Mouse (Mus musculus) left cerebral cortex, postnatal 10 days (tissue): Measurements from ENCODE around the gene Ahdc1. TPM values are rescaled to one million over a fixed set of nuclear protein-coding genes. Genes with fewer than 3 reads are reported as not detected.

ENCODE experiments used
- DNase-seq, 2 experiments: peaks; one replicate each; pipeline ENCODE4 v3.0.0; 2021 to 2022; ENCODE audit warnings: low spot score in 2 of 2, mixed read lengths in 1 of 2; ENCODE audit errors: extremely low spot score in 1 of 2
- intact Hi-C: fragments of 180-260 bp; cut with DNase I; formaldehyde crosslinking; loops from one replicate; pipeline ENCODE4 v1.15.1; 2025
- total RNA-seq, 2 experiments: library from RNA; stranded (reverse); gene quantifications; 2 replicates each; pipeline ENCODE4 v1.2.3; 2021

The Ahdc1 gene
- total RNA-seq, 2 experiments from 2014 or later: 70.0 to 71.1 TPM

DNA sequence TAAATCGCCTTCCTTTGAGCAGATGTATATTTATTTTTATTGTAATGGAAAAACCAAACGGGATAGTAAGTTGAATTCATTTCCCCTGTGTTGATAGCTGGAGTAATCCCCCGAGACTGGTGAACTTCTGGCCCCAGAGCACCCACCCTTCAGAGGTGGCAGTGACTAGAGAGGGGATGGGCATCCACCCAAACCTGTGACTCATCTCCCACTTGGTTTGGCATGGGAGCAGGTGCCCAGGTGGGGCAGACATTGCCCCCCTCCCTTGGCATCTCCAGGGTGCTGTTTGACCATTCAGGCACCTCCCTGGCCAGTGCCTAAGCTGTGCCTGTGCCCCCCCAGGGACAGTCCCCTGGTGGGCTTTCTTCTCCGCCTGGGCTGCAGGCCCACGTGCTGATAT lies 3.0 kb downstream of the Ahdc1 start:
- peak in 1 of 2 experiments; percentile 52 for DNase-seq
- intact Hi-C loops: loop anchor here (5.0 kb wide), 1 partner anchor 198 kb away; the partner anchor contains the start of genes Cd164l2 and Gpr3

DNA sequence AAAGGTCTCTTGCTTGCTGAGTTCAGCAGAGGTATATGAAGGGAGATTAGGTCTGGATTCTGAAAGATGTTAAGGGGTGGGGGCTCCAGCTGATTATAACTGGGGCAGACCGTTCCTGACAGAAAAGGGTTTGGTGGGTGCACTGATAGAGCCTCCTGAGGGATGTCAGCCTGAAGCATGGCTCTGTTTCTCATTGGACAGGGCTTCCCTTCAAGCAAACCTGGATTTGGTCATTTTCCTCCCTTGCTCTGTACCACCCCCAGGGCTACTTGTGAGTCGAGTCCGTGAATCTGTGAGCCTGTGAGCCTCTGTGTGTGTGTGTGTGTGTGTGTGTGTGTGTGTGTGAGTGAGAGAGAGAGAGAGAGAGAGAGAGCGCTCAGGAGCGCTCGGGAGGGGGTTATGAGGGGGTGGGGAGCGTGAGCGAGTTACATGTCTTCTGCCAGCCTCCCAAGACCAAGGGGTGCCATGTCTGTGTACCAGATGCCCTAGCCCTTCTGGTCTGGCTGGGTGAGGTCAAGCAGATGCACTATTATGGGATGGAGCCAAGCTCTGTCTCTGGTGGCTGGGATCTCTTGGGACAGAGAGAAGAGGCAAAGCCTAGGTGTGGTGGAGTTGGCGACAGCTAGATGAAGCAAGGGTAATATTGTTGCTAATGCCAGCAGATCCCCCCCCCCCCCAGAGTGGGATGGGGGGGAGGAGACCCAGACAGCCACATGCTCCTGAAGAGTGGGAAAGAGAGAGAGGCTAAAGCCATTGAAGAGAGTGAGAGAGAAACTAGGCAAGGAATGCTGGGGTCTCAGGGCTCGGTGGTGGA lies 4.0 kb downstream of the Ahdc1 start:
- intact Hi-C loops: loop anchor here (5.0 kb wide), 1 partner anchor 197 kb away; the partner anchor contains the start of genes Cd164l2 and Gpr3
- no peak for DNase-seq

DNA sequence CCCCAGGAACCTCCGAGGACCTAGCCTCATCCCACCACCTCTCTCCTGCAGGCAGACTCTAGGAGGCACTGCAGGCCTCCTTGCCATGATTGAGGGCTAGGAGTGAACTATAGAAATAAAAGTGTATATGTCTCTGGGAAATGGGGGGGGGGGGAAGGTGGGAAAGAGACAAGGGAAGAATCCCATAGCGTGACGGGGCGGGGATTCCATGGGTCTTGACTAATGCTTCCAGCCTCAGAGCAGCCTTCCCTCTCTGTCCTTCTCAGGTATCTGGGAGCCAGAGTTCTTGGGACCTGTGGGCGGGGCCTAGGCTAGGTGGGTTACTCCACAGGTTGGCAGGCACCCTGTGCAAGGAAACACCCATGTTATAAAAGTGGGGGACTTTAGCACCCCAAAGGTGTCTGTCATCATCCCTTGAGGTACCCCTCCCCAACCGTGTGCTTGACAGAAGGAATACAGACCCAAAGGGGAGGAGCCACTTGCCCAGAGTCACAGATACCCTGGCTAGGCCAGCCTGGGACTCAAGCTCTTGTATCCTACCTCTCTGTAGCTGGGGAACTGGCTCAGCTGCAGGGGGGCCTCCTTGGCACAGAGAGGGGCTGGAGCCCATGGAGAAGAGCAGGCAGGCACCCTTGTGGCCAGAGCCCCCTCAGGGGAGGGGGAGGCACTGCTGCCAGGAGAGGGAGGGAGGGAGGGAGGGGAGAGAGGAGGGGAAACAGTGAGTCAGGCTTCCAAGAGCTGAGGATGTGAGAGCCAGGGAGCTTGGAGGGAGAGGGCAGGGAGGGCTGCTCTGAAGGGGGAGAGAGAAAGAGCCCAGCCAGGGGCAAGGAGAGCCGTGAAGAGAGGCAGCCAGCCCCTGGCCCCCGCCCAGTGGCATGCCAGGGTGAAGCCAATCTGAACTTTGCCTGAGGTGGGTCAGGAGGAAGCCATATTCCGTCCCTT lies 4.9 kb downstream of the Ahdc1 start:
- intact Hi-C loops: loop anchor here (2.0 kb wide), 1 partner anchor 35 kb away; no protein-coding TSS in a partner anchor
- no peak for DNase-seq

DNA sequence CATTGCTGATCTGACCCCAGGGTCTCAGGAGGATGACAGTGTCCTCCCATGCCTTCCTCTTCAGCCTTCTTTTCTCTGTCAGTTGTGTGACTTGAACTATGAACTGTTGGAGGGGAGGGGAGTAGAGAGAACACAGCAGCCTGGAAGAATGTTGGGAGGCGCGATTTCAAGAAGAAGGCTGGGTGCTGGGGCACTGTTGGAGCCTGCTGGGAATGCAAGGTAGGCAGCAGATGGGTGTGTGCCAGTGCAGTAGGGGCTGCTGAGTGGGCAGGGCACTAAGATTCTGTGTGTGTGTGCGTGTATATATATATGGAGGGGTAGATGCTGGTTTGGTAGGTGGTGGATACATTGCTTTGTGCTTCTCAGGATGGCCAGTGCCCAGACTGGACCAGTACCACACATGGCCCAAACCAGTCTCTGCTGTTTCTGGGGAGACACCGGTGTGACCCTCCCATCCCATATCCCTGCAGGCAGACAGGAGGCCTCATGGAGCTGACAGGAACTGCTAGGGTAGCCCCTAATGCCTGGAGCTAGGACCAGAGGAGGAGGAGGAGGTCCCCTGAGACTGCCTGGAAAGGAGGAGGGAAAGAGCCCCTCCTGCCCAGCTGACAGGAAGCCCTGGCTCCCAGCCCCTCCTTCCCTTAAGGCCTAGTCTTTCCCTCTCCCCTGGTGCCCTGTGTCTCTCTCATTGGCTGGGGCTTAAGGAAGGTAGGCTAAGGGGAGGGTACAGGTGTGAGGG lies 5.8 kb downstream of the Ahdc1 start:
- intact Hi-C loops: loop anchor here (2.0 kb wide), 1 partner anchor 34 kb away; no protein-coding TSS in a partner anchor
- DNase-seq: peak in 1 of 2 experiments; percentile 75

DNA sequence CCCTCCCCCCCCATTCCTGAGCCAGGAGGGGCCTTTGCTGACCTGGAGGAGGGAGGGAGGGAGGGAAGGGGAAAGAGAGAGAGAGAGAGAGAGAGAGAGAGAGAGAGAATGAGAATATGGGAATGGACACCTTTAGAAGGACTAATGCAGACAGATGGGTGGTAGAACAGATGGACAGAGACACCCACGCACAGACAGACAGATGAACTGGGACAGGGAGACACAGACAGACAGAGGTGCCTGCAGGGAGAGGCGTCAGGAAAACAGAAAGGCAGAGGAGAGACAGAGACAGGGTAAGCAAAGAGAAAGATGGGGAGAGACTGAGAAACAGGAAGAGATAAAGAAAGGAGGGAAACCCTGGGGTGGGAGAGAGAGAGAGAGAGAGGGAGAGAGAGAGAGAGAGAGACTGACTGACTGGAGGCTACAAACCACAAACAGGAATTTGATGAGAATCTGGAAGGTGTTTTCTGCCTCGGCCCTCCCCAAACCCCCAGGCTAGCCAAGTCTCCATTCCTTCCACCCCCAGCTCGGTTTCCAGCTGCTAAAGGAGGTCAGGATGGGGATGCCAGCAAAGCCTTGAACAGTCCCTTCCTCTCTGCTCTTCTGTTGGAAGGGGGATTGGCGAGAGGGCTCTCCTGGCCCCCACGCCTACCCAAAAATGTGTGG lies 6.7 kb downstream of the Ahdc1 start:
- no peak for DNase-seq
- intact Hi-C loops: loop anchor here (2.0 kb wide), 1 partner anchor 33 kb away; no protein-coding TSS in a partner anchor

DNA sequence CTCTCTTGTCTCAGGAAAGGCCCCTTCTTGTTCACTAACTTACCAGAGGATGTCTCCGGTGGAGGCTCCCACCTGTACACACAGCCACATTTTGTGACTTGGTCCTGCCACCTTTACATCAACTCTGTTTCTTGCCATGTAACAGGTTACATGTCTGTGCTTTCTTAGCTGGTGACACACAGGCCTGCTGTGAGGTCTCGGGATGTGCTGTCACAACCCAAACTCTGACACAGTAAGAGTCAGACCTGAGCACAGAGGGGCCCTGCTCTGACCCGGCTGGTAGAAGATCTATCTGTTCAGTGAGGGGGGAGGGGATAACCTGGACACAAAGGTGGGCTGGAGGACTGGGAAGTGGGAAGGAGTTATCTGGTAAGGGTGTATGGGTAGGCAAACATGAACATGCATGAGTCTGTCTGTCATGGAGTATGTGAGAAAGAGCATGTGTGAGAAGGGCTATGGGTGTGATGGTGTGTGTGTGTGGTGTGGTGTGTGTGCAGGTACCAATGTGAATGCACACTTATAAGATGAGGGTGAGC lies 7.3 kb downstream of the Ahdc1 start:
- no peak for DNase-seq
- intact Hi-C loops: no loop called here

DNA sequence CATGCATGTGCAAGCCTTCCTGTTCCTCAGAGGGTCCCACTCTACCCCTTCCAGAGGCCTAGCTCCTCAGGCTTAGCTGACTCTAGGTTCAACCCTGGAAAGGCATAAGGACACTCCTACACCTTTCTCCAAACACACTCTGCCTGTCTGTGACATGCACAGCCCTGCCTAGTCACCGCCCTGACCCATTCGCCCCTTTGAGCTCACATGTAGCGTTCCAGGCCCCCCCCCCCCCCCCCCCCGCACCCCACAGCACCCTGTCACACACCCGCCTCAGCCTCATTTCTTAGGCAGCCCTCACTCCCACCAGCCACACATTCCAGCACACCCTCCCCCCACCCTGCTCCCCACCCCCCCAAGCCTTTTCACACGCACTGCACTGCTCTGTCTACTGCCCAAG lies 9.7 kb downstream of the Ahdc1 start:
- intact Hi-C loops: no loop called here
- no peak for DNase-seq

DNA sequence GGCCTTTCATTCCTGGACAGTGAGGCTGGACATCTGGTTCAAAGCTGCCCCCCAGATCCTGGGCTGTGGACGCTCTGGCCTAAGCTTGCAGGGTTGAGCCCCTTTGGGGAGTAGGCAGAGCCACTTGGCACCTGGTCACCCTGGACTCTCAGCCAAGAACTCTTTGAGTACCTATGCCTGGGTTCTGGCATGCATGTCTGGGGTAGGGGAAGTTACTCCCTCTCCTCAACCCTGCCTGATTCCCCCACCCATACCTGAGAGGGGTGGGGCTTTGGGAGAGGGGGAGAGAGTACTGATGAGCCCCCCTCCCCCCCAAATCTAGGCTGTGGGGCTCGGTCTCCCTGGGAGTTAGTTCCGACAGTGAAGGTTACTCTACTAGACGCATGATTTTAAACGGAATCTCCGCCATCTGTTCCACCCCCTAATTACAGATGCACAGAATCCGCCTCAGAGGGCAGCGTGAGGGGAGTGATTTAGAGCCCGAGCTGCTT lies 10.2 kb downstream of the Ahdc1 start:
- intact Hi-C loops: no loop called here
- no peak for DNase-seq

DNA sequence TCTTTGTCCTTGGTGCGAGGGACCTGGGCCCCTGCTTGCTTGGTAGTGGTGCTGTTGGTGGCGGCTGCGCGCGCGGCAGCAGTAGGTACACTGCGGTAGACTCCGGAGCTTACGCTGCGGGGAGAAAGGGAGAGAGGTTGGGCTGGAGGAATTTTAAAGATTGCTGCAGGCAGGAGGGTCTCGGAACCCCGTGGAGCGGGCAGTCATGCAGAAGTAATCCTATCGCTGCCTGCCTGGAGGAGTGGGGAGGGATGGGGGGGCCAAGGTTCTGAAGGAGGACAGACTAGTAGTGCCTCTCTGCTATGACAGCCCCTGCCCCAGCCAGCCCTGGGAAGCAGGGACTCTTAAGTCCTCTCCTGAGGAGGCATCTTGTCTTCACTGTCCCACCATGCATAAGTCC lies 11.2 kb downstream of the Ahdc1 start:
- DNase-seq: no peak
- intact Hi-C loops: no loop called here

DNA sequence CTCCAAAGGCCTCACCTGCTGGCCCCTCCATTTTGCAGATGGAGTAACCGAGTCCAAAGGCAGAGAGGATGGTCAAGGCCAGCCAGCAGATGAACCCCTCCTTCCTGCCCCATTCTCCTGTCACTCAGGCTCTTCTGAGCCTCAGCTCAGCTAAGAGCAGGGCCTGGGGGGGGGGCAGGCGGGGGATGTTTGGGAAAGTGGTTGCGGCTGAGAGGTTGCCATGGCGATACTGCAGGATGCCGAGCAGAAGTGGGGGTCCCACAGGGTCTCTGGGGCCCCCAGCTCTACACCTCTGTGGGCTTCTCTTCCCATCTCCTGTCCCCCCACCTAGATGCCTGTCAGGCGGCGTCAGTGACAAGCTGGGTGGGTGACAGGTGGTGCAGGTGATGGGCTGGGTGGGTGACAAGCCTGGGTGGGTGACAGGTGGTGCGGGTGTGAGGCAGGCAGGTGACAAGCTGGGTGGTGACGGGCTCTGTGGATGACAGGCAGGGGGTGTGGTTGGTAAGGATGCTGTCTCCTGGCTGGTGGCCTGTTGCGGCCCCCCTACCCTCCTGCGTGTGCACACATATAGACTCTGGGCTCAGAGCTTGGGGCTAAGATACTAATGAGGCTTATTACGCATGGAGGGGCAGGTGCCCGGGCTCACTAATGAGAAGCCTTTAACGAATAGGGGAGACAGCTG lies 12.0 kb downstream of the Ahdc1 start:
- intact Hi-C loops: no loop called here
- no peak for DNase-seq

DNA sequence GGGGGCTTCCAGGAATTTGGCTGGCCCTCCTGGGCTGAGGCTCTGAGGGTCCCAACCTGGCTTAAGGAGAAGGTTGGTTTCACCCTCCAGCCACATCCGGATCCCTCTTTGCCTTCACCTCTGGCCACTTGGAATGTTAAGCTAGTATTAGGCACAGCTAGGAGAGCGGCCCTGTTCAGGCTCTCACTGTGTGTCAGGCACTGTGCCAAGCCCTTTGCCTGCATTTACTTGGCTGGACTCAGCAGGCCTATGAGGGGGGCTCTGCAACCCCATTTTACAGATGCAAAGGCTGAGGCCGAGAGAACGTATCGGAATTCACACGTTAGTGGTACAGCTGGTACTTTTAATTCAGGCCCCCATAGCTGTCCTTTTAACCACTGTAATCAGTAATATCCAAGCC lies 12.6 kb downstream of the Ahdc1 start:
- DNase-seq: no peak
- intact Hi-C loops: no loop called here

DNA sequence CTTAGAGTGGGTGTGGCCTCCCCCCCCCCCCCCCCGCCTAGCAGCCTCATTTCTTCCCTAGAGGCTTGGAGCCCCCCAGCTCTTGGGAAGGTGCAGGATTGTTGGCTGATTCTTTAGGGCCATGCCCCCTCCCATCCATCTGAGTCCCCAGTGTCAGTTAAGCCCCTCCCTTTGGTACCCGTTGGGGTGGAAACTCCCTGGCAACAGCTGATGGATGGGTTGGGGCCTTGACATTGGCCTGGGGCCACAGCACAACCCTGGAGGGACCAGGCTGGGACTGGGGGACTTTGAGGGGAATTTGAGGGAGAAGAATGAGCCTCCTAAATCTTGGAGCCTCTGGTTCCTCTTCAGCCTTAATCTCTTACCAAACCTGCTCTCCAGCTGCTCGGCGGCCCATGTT lies 13.3 kb downstream of the Ahdc1 start:
- intact Hi-C loops: no loop called here
- no peak for DNase-seq

DNA sequence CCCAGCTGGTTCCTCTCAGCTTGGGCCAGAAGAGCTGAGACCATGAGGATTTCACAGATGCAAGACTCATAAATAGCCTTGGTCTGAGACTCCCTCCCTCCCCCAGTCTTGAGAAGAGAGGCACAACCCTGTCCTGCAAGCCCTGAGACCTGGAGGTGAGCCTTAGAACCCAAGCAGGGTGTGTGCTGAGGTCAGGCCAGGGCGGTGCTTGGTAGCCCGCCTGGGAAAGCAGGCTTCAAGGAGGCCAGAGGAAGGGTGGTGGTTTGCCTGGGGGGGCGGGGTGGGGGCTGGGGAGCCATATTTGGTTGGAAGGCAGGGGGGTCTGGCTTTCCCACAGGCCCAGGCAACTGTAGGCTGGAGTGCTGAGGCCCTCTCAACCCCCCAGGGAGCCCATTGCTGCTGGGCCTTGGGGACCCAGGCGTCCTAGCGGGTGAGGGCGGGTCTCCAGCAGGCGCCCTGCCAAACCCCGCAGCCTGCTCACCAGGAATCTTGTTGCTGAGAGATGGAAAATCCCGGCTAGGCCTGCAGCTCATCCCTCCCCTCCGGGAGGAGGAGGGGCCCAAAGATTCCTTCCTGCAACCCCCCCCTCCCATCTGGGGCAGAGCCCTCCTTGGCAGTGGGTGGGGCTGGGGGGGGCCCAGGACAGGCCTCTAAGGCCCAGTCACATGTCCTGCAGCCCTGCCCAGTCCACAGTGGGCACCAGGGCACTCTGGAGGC lies 14.1 kb downstream of the Ahdc1 start:
- intact Hi-C loops: no loop called here
- DNase-seq: peak in 1 of 2 experiments; percentile 79

DNA sequence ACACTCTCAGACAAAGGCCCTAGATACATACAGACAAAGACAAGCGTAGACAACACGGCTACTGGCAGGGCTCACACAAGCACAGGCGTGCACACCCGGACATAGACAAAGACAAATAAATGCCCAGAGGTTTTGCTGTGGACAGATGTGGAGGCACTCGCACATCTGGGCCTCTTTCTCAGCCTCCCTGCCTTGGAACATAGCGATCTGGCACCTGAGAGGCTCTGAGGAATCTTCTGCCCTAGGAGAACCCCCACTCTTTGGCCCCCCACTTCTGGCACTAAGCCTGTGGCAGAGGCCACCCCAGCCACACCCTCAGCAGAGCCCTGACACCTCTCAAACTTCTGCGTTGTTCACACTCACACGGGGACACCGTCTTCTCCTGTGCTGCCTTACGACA lies 15.2 kb downstream of the Ahdc1 start:
- intact Hi-C loops: no loop called here
- DNase-seq: no peak

DNA sequence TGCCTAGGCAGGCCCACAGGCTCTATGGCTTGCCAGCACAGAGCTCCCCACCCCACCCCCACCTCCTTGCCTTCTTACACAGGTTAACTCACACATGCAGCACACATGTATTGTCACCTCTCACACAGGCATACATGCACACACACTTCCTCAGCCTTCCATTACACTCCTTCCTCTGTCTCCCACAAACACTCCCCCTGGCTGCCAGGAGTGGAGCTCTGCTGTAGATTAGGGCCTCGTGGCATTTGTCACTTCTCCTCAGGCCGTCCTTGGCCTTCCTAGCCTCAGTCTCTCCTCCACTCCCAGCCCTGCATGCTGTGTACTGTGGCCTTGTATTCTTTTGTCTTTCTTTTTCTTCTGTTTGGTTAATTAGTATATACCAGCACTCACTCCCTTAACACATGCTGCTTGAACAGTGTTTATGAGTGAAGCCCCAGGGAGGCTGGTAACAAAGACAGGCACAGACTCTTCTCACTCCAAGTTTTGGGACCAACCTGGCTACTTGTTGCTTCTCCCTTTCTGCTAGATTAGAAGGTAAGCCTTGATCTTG lies 15.8 kb downstream of the Ahdc1 start:
- DNase-seq: no peak
- intact Hi-C loops: no loop called here

DNA sequence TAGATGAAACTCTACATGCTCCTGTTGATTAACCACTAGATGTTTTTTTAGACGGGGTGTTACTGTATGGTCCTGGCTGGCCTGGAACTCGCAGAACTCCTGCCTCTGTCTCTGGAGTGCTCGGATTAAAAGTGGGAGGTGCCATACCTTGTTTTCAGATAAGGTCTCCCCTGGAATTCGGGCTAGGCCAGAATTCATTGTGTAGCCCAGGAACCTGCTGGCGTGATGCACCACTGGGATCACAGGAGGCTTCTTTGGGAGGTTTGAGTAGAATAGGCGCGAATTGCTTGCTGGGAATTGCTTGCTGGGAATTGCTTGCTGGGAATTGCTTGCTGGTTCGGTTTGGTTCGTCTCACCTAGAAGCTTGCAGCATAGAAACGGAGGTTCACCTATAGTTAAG lies 16.7 kb downstream of the Ahdc1 start:
- no peak for DNase-seq
- intact Hi-C loops: no loop called here

DNA sequence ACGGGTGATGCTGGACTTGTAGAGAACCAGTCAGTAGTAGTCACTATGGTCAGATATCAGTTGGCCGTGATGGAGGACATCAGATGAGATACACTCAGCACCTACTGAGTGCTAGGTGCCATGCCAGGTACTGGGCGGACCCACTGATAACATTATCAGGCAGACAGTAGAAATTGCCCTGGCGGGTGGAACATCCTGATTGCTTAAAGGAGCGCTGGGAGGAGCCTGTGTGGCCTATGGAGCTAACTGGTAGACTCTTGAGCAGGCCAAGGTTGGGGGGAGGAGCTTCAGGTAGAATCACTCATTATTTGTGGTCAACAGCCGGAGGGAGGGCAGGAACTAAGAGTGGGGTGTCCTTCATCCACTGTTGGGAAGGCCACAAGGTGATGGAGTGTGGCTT lies 17.1 kb downstream of the Ahdc1 start:
- DNase-seq: no peak

More for the DNA sequence above, 17.1 kb downstream of the Ahdc1 start:
- intact Hi-C loops: no loop called here
